Mouse (Mus musculus) cerebellum, postnatal 14 days (tissue): ENCODE measurements at regions not wholly inside any gene's neighbourhood (a gene's known extent, or its start where the extent isn't known, plus 50 kb on each side); places are given as distances from the start of the nearest gene placed in this dataset.
"Not testable (repeated sequence)": the region's sequence is repeated elsewhere in the genome, so short reads cannot be mapped to it uniquely, and the experiment has no call there.

Experiments
- DNase-seq, 2 experiments: peaks; one replicate each; pipeline ENCODE4 v3.0.0; 2021; ENCODE audit warnings: mixed read lengths in 2 of 2

DNA sequence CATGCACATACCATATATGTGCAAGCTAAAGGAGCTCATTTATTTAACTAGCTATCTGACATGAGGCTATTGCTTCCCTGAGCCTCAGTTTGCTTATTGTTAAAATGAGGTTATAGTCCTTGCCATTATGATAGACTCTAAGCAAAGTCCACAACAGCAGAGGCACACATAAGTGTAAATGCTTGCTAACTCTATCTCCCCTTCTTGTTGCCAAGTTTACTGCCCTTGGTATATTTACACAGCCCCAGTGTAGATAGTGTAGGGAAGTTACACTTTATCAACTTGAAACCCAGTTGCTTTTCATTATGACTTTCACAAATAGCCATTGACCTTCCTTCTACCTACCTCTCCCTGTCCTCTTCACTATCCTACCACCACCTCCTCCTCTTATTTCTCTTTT lies 782.6 kb upstream of the Agtr1b start:
- DNase-seq, result no peak

GRCm38 (mm10) chr3:21128821-21129504 lies 762.0 kb upstream of the Agtr1b start:
- DNase-seq, result no peak

- DNase-seq, result no peak
Measured at GRCm38 (mm10) chr3:21126191-21126590, 759.2 kb upstream of the Agtr1b start.

- no peak for DNase-seq
Measured at GRCm38 (mm10) chr3:21118164-21118902, 751.4 kb upstream of the Agtr1b start.

- DNase-seq, result no peak
Measured at GRCm38 (mm10) chr3:21111735-21112518, 745.0 kb upstream of the Agtr1b start.

- no peak for DNase-seq
Measured at GRCm38 (mm10) chr3:21090206-21090605, 723.2 kb upstream of the Agtr1b start.

GRCm38 (mm10) chr3:21086426-21086825 lies 719.4 kb upstream of the Agtr1b start:
- DNase-seq, result no peak

GRCm38 (mm10) chr3:21077548-21077947 lies 710.6 kb upstream of the Agtr1b start:
- DNase-seq, result no peak

GRCm38 (mm10) chr3:21053337-21053736 lies 686.4 kb upstream of the Agtr1b start:
- DNase-seq, result not testable (repeated sequence)

- DNase-seq, result not testable (repeated sequence)
Measured at GRCm38 (mm10) chr3:21049365-21049764, 682.4 kb upstream of the Agtr1b start.

GRCm38 (mm10) chr3:21045981-21046380 lies 679.0 kb upstream of the Agtr1b start:
- no peak for DNase-seq

GRCm38 (mm10) chr3:21025876-21026275 lies 658.9 kb upstream of the Agtr1b start:
- no peak for DNase-seq

- peak; percentile 20 to 54 for DNase-seq
Measured at GRCm38 (mm10) chr3:21020946-21021345, 654.0 kb upstream of the Agtr1b start.

GRCm38 (mm10) chr3:21020297-21020696 lies 653.3 kb upstream of the Agtr1b start:
- peak in 1 of 2 experiments; percentile 14 for DNase-seq

GRCm38 (mm10) chr3:21009650-21010049 lies 642.7 kb upstream of the Agtr1b start:
- DNase-seq, result no peak

GRCm38 (mm10) chr3:20998295-20998694 lies 631.3 kb upstream of the Agtr1b start:
- no peak for DNase-seq

DNA sequence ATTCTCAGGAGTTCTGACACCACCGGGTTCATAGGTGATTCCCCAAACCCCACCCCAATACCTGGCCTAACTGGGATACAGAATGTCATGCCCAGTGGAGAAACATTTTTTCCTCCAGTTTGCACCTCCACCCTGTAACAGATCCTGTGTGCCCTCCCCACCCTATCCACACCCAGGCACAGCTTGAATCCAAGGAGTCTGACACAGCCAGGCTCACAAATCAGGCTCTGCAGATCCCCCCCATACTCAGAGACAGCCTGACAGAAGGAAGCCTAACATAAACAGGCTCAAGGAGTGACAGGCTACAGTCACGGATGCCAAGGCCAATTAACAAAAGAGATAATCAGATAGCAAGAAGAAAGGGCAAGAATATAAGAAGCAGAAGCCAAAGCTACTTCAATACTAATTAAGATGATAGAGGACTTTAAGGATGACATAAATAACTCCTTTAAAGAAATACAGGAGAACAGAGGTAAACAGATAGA lies 622.6 kb upstream of the Agtr1b start:
- no peak for DNase-seq

DNA sequence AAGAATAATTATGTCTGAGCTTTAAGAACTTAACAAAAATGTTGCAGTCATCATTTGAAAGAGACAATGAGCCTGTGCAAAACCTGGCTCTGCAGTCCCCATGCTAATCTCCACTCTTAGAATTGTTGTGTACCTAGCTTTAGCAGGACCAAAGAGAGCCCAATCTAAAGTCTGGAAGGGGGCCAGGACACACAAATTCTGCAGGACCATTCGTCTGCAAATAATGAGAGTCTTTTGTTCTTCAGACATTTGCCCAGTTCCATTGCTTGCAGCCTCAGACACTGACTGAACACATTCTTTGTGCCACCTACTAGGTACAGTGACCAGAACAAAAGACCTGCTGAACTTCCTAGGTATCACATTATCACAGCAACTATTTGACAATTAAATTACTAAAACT lies 620.0 kb upstream of the Agtr1b start:
- DNase-seq, result peak; percentile 41 to 64

- peak; percentile 79 to 84 for DNase-seq
Measured at GRCm38 (mm10) chr3:20986377-20986727, 619.4 kb upstream of the Agtr1b start.

DNA sequence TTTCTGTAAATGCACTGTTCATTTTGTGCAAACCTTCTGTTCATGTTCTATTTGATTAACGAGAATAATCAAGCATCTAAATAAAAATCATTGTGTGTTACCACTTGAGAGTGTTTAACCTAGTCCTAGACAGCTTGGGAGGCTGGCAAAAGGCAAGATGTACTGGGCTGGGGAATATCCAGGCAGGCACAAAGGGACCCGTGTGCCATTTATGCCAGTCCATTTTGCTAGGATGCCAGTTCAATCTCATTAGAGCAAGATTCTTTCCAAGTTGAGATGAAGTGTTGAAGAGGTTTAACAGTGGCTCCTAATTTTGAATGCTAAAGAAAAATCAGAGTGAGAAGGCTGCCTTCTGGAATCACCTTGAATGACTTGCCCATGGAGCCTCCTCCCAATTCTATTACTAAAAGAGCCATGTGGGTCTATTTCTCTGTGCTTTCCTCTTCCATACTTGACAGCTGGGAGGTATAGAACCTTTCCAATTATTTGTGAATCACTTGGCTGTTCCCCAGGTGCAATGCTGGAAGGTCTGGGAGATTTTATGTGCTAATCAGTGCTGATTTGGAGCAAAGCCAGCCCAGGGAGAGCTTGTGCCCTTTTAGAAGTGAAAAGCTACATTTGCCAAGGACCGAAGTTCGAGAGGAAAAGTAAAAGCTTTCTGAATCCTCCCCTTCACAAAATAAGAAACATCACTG lies 618.9 kb upstream of the Agtr1b start:
- peak; percentile 92 to 94 for DNase-seq

DNA sequence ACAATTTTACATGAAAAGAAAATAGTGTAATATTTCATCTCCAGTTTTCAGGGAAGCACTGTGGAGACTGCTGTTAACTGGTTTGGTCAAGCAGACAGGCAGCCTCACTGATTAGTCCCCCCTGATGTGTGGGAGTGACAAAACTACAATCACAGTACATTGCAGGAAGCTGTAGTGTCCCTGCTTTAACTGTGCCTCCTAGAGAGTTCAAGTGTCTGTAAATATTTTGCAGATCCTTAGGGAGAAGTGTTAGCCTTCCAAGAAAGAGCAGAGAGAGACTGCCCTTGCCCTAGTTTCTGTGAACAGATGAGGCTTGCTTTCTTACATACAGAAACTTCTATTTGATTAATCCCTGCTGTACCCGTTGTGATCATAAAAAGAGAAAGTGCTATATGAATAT lies 617.2 kb upstream of the Agtr1b start:
- DNase-seq, result no peak

DNA sequence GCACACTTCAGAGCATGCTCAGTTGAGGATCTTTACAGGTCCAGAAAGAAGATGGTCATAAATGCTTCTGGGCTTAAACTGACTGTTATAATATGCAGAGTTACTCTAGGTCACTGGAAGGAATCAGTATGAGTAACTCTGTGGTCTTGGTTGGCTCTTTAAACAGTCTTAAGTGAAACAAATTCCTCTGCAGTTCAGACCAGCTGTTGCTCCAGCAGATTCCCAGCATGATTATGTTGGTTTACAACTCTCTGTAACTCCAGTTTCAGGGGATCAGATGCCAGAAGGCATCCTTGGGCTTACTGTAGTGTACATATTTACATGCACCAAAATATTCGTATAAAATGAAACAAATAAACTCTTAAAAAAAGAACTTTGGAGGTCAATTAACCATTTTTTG lies 606.1 kb upstream of the Agtr1b start:
- DNase-seq, result no peak
